Comparison of ENCODE assay signal across 21 mouse cellular contexts in genomic region chr13:92739858-92740257, GRCm38 (mm10). TPM values are rescaled to one million over a fixed set of nuclear protein-coding genes. Genes with fewer than 3 reads are reported as not detected.
DNase-seq lines count a peak whose midpoint lies in the region; TF ChIP-seq lines count a peak whose summit lies in the region.
"Had no signal": no experiment of that assay in that cellular context is flagged by ENCODE, and none has a peak within 500 bp of the region (broad histone marks: within the 10 kb centered on the region; RNA-seq: fewer than 3 reads in every experiment).

No protein-coding gene starts in this region.

- no peak overlapping the region for H3K4me3 ChIP-seq in layer of hippocampus, adult 2 months
- H3K4me3 ChIP-seq: hindbrain, embryonic 12.5 days; limb, embryonic 10.5 days; midbrain, embryonic 12.5 days had no signal

- peak; percentile 14; the same call in 1 of the 2 replicates for TF ChIP-seq CTCF in layer of hippocampus, adult 2 months (conservative IDR thresholded peaks at IDR 0.05)

- no peak overlapping the region for H3K27ac ChIP-seq in layer of hippocampus, adult 2 months
- H3K27ac ChIP-seq: hindbrain, embryonic 12.5 days; limb, embryonic 10.5 days; midbrain, embryonic 12.5 days had no signal

- DNase-seq in layer of hippocampus, adult 2 months (ENCODE audit: low spot score in 2 of 2) = no peak
- DNase-seq in layer of hippocampus, adult 9-10 months (ENCODE audit: low spot score) = no peak
- DNase-seq in thymus, postnatal 14 days = peak; percentile 33
- no peak for DNase-seq in thymus, adult 18-20 months
- peak; percentile 32 for DNase-seq in NIH3T3 (ENCODE audit: low read depth)
- no peak for DNase-seq in right cerebral cortex, postnatal 25 days
- no peak for DNase-seq in c-Kit-positive CD71-positive TER-119-positive erythroid progenitor cells, embryonic 14.5 days (ENCODE audit: low spot score)
- DNase-seq: adrenal gland, adult 2 months; cerebellum, adult 18-20 months; cerebellum, postnatal 25 days; embryo, embryonic 11 days; heart, postnatal 14 days; kidney, adult 18-20 months; lung, adult 2 months; lung, postnatal 14 days had no signal

RNA-seq across cellular contexts. Expression of gene Thbs4, which starts 54.8 kb away (rescaled TPM):
- 10 to 100 TPM; 22.2 to 23.5 TPM for total RNA-seq in layer of hippocampus, adult 2 months (2021)
- total RNA-seq: megakaryocyte progenitor cell, adult 5-6 weeks; monocyte, adult 5-6 weeks; neutrophil, adult 5-6 weeks had no signal

Comparison
In these comparisons a context has a peak if more than half of its experiments do, and no peak if none do; other contexts are left out.
1. DNase-seq: peak in thymus, postnatal 14 days (single experiment) and NIH3T3 (single experiment); none in layer of hippocampus, adult 2 months (0 of 2), layer of hippocampus, adult 9-10 months (single experiment), thymus, adult 18-20 months (0 of 2), right cerebral cortex, postnatal 25 days (single experiment) and c-Kit-positive CD71-positive TER-119-positive erythroid progenitor cells, embryonic 14.5 days (single experiment).